Mouse (Mus musculus) bone marrow macrophage, adult 2 months (primary cell): ENCODE data around the gene Ap5z1.

Experiments used
- CTCF ChIP-seq: IDR thresholded peaks from 2 replicates; pipeline ENCODE4 v1.5.1; 2012; ENCODE audit warnings: low read depth, mild to moderate bottlenecking, low read length, moderate library complexity
- POLR2A ChIP-seq: IDR thresholded peaks from 2 replicates; pipeline ENCODE4 v1.6.1; 2012; ENCODE audit warnings: mild to moderate bottlenecking, low read depth, low read length, borderline replicate concordance

DNA sequence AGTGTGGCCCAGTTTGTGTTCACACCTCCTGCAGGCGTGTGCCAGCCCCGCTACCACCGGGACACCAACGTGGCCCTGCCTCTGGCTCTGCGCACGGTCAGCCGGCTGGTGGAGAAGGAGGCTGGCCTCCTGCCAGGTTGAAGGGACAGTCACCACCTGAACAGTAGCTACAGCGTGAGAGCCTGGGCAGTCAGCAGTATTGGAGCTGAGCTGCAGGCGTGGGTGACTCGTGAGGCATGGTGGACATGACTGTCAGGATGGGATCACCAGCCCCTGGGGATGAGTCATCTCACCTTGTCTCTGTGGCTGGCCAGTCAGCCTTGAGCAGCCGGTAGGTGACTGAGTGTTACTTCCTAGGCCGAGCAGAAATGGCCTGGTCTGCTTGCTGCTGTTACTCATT, 13.6 kb downstream of the Ap5z1 start:
- TF ChIP-seq CTCF (no peak), POLR2A (no peak)
